Mouse (Mus musculus): ENCODE measurements around the gene Meioc.
A peak's percentile ranks its signal among the peaks of the same experiment; 100 is the strongest.
"Not testable (repeated sequence)": the region's sequence is repeated elsewhere in the genome, so short reads cannot be mapped to it uniquely, and the experiment has no call there.

The Meioc gene

GRCm38 (mm10) chr11:102665637-102666435 lies 2.3 kb downstream of the Meioc start:
- no peak for DNase-seq (ENCODE audit: low spot score)

GRCm38 (mm10) chr11:102690162-102690561 lies 26.6 kb downstream of the Meioc start:
- DNase-seq (ENCODE audit: low spot score): peak; percentile 20

- no peak for DNase-seq (ENCODE audit: low spot score)
Observed at GRCm38 (mm10) chr11:102695289-102695688, 31.8 kb downstream of the Meioc start.

- DNase-seq (ENCODE audit: low spot score): peak; percentile 90
Observed at GRCm38 (mm10) chr11:102697338-102698017, 34.0 kb downstream of the Meioc start, which contains the start of gene Ccdc43. Gene Ccdc43, minus strand, starts transcription at chr11:102697782.

GRCm38 (mm10) chr11:102698018-102698476 lies 34.5 kb downstream of the Meioc start:
- DNase-seq (ENCODE audit: low spot score): no peak

DNA sequence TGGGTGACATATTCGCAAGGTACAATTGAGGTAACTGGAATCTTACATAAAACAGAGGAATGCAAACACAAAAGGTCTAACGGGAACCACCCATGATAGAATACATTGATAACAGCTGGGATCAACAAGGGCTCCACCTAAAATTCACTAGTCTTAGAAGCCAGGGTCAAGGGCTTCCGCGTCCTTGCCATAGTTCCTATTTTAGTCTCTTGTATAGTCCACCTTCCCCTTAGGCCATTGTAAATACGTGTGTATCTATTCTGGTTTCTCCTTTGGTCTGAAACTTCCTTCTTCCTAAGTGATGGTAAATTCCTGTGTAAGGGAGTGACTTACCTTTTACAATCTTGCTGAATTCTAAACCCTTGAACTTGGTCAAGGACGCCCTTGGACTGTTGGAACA lies 38.7 kb downstream of the Meioc start:
- not testable (repeated sequence) for DNase-seq (ENCODE audit: low spot score)

DNA sequence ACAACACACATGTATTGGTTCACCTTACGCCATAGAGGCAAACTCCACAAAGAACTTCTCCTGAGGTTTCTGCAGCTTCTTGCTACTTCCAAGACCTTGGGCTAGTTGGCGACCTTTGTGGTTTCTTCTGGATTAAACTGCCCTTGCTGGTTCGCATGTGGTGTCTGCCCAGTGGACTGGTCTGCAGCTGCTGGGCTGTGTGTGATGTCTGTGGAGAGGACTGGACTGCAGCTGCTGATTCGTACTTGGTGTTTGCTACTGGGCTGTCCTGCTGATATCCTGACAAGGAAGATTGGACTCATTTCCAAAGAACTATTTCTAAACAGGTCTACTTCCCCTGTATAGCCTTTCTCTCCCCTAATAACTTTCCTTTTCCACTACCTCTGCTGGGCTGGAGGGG lies 48.9 kb downstream of the Meioc start:
- no peak for DNase-seq (ENCODE audit: low spot score)

- not testable (repeated sequence) for DNase-seq (ENCODE audit: low spot score)
Observed at GRCm38 (mm10) chr11:102714578-102714977, 51.1 kb downstream of the Meioc start.

GRCm38 (mm10) chr11:102716135-102716534 lies 52.6 kb downstream of the Meioc start:
- no peak for DNase-seq (ENCODE audit: low spot score)

- DNase-seq (ENCODE audit: low spot score): no peak
Observed at GRCm38 (mm10) chr11:102725574-102725973, 62.1 kb downstream of the Meioc start.

GRCm38 (mm10) chr11:102728614-102729013 lies 65.1 kb downstream of the Meioc start:
- DNase-seq (ENCODE audit: low spot score): no peak

- DNase-seq (ENCODE audit: low spot score): no peak
Observed at GRCm38 (mm10) chr11:102729835-102730234, 66.3 kb downstream of the Meioc start.

DNA sequence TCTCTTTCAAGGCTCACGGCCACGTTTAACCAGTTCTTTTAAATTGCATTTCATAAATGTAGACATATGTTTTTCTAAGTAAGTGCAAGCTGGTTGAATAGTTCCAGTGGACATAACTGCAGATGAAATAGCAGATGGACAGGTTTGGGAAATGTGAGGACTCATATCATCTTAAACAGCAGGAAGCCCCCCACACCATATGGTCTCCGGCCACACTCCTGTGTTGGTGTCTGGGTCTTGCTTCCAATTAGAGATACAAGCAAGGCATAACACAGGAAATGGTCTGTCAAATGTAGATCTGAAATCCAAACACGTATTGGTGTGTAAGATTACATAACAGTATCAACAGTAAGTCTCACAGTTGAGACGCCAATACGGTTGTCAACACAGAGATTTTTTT lies 67.8 kb downstream of the Meioc start:
- DNase-seq (ENCODE audit: low spot score): no peak
